Mouse (Mus musculus): ENCODE data around the gene Mms22l. TPM values are rescaled to one million over a fixed set of nuclear protein-coding genes. Genes with fewer than 3 reads are reported as not detected.

Gene Mms22l
- polyA plus RNA-seq, 1 experiment from 2014 or later, result 35.7 TPM

GRCm38 (mm10) chr4:24557149-24557548 lies 60.9 kb downstream of the Mms22l start:
- ATAC-seq (ENCODE audit: insufficient read depth, low FRiP score, low TSS enrichment) (no peak), DNase-seq (ENCODE audit: low spot score) (no peak)
- Histone ChIP-seq H3K9me3 (ENCODE audit: control insufficient read depth, low read length) (no peaks in the 10 kb centered on the region), H3K27ac (ENCODE audit: low read depth, low read length) (no peak overlapping the region), H3K9ac (ENCODE audit: low read length) (no peak overlapping the region), H3K27me3 (ENCODE audit: control insufficient read depth, insufficient read depth, low read length) (no peaks in the 10 kb centered on the region), H3K36me3 (ENCODE audit: control insufficient read depth, insufficient read depth, low read length) (no peaks in the 10 kb centered on the region), H3K4me2 (ENCODE audit: low read depth) (no peak overlapping the region), H3K4me3 (ENCODE audit: low read depth, low read length) (no peak overlapping the region), H3K4me1 (ENCODE audit: control insufficient read depth, insufficient read depth, low read length) (no peaks in the 10 kb centered on the region)
- 82% methylated on average over 4 of the region's 4 CpGs for WGBS

- Histone ChIP-seq H3K4me1 (ENCODE audit: control insufficient read depth, insufficient read depth, low read length) (no peaks in the 10 kb centered on the region), H3K36me3 (ENCODE audit: control insufficient read depth, insufficient read depth, low read length) (no peaks in the 10 kb centered on the region), H3K4me3 (ENCODE audit: low read depth, low read length) (no peak overlapping the region), H3K4me2 (ENCODE audit: low read depth) (no peak overlapping the region), H3K9ac (ENCODE audit: low read length) (no peak overlapping the region), H3K9me3 (ENCODE audit: control insufficient read depth, low read length) (no peaks in the 10 kb centered on the region), H3K27me3 (ENCODE audit: control insufficient read depth, insufficient read depth, low read length) (no peaks in the 10 kb centered on the region), H3K27ac (ENCODE audit: low read depth, low read length) (no peak overlapping the region)
- ATAC-seq (ENCODE audit: insufficient read depth, low FRiP score, low TSS enrichment) (no peak), DNase-seq (ENCODE audit: low spot score) (no peak)
- WGBS, result 61% methylated on average over 6 of the region's 6 CpGs
Observed at GRCm38 (mm10) chr4:24568026-24568425, 71.8 kb downstream of the Mms22l start.

- no peaks in the 10 kb centered on the region for H3K27me3 ChIP-seq (ENCODE audit: control insufficient read depth, insufficient read depth, low read length)
- H3K36me3 ChIP-seq (ENCODE audit: control insufficient read depth, insufficient read depth, low read length), result no peaks in the 10 kb centered on the region
- H3K27ac ChIP-seq (ENCODE audit: low read depth, low read length), result no peak overlapping the region
- H3K4me3 ChIP-seq (ENCODE audit: low read depth, low read length), result no peak overlapping the region
- 82% methylated on average over 7 of the region's 7 CpGs for WGBS
- ATAC-seq (ENCODE audit: insufficient read depth, low FRiP score, low TSS enrichment), result no peak
- DNase-seq (ENCODE audit: low spot score), result no peak
- H3K9ac ChIP-seq (ENCODE audit: low read length), result no peak overlapping the region
- H3K4me1 ChIP-seq (ENCODE audit: control insufficient read depth, insufficient read depth, low read length), result no peaks in the 10 kb centered on the region
- H3K4me2 ChIP-seq (ENCODE audit: low read depth), result no peak overlapping the region
- H3K9me3 ChIP-seq (ENCODE audit: control insufficient read depth, low read length), result no peaks in the 10 kb centered on the region
Observed at GRCm38 (mm10) chr4:24568989-24569556, 72.8 kb downstream of the Mms22l start.

- no peak overlapping the region for H3K4me2 ChIP-seq (ENCODE audit: low read depth)
- peak; percentile 82; the same call in 1 of the 2 replicates for ATAC-seq (ENCODE audit: insufficient read depth, low FRiP score, low TSS enrichment)
- no peak overlapping the region for H3K27ac ChIP-seq (ENCODE audit: low read depth, low read length)
- peak; percentile 80 for DNase-seq (ENCODE audit: low spot score)
- H3K36me3 ChIP-seq (ENCODE audit: control insufficient read depth, insufficient read depth, low read length), result no peaks in the 10 kb centered on the region
- WGBS, result 21% methylated on average over 6 of the region's 6 CpGs
- H3K4me3 ChIP-seq (ENCODE audit: low read depth, low read length), result no peak overlapping the region
- H3K9me3 ChIP-seq (ENCODE audit: control insufficient read depth, low read length), result no peaks in the 10 kb centered on the region
- H3K9ac ChIP-seq (ENCODE audit: low read length), result no peak overlapping the region
- no peaks in the 10 kb centered on the region for H3K4me1 ChIP-seq (ENCODE audit: control insufficient read depth, insufficient read depth, low read length)
- H3K27me3 ChIP-seq (ENCODE audit: control insufficient read depth, insufficient read depth, low read length), result no peaks in the 10 kb centered on the region
Observed at GRCm38 (mm10) chr4:24574276-24574675, 78.0 kb downstream of the Mms22l start.

GRCm38 (mm10) chr4:24577594-24577993 lies 81.3 kb downstream of the Mms22l start:
- DNase-seq (ENCODE audit: low spot score), result no peak
- no peaks in the 10 kb centered on the region for H3K4me1 ChIP-seq (ENCODE audit: control insufficient read depth, insufficient read depth, low read length)
- H3K9ac ChIP-seq (ENCODE audit: low read length), result no peak overlapping the region
- H3K9me3 ChIP-seq (ENCODE audit: control insufficient read depth, low read length), result no peaks in the 10 kb centered on the region
- H3K4me3 ChIP-seq (ENCODE audit: low read depth, low read length), result no peak overlapping the region
- ATAC-seq (ENCODE audit: insufficient read depth, low FRiP score, low TSS enrichment), result no peak
- H3K4me2 ChIP-seq (ENCODE audit: low read depth), result no peak overlapping the region
- no peak overlapping the region for H3K27ac ChIP-seq (ENCODE audit: low read depth, low read length)
- H3K27me3 ChIP-seq (ENCODE audit: control insufficient read depth, insufficient read depth, low read length), result no peaks in the 10 kb centered on the region
- whole genome bisulfite sequencing, result 95% methylated on average over 5 of the region's 5 CpGs
- H3K36me3 ChIP-seq (ENCODE audit: control insufficient read depth, insufficient read depth, low read length), result no peaks in the 10 kb centered on the region

GRCm38 (mm10) chr4:24582295-24582694 lies 86.0 kb downstream of the Mms22l start:
- no peak overlapping the region for H3K9ac ChIP-seq (ENCODE audit: low read length)
- H3K4me2 ChIP-seq (ENCODE audit: low read depth), result no peak overlapping the region
- H3K4me1 ChIP-seq (ENCODE audit: control insufficient read depth, insufficient read depth, low read length), result no peaks in the 10 kb centered on the region
- no peaks in the 10 kb centered on the region for H3K9me3 ChIP-seq (ENCODE audit: control insufficient read depth, low read length)
- WGBS, result 86% methylated on average over 1 of the region's 1 CpGs
- no peak for DNase-seq (ENCODE audit: low spot score)
- no peak for ATAC-seq (ENCODE audit: insufficient read depth, low FRiP score, low TSS enrichment)
- H3K4me3 ChIP-seq (ENCODE audit: low read depth, low read length), result no peak overlapping the region
- no peak overlapping the region for H3K27ac ChIP-seq (ENCODE audit: low read depth, low read length)
- H3K36me3 ChIP-seq (ENCODE audit: control insufficient read depth, insufficient read depth, low read length), result no peaks in the 10 kb centered on the region
- no peaks in the 10 kb centered on the region for H3K27me3 ChIP-seq (ENCODE audit: control insufficient read depth, insufficient read depth, low read length)

- H3K36me3 ChIP-seq (ENCODE audit: control insufficient read depth, insufficient read depth, low read length), result no peaks in the 10 kb centered on the region; the same call in 1 of the 2 replicates
- H3K4me3 ChIP-seq (ENCODE audit: low read depth, low read length), result no peak overlapping the region
- DNase-seq (ENCODE audit: low spot score) (no peak), ATAC-seq (ENCODE audit: insufficient read depth, low FRiP score, low TSS enrichment) (no peak)
- H3K9me3 ChIP-seq (ENCODE audit: control insufficient read depth, low read length), result no peaks in the 10 kb centered on the region
- H3K9ac ChIP-seq (ENCODE audit: low read length), result no peak overlapping the region
- H3K4me1 ChIP-seq (ENCODE audit: control insufficient read depth, insufficient read depth, low read length), result no peaks in the 10 kb centered on the region
- no peaks in the 10 kb centered on the region for H3K27me3 ChIP-seq (ENCODE audit: control insufficient read depth, insufficient read depth, low read length)
- 96% methylated on average over 3 of the region's 3 CpGs for WGBS
- no peak overlapping the region for H3K4me2 ChIP-seq (ENCODE audit: low read depth)
- no peak overlapping the region for H3K27ac ChIP-seq (ENCODE audit: low read depth, low read length)
Observed at GRCm38 (mm10) chr4:24583997-24584396, 87.7 kb downstream of the Mms22l start.

GRCm38 (mm10) chr4:24594824-24595223 lies 98.6 kb downstream of the Mms22l start:
- H3K4me3 ChIP-seq (ENCODE audit: low read depth, low read length), result no peak overlapping the region
- no peak overlapping the region for H3K4me2 ChIP-seq (ENCODE audit: low read depth)
- no peak overlapping the region for H3K27ac ChIP-seq (ENCODE audit: low read depth, low read length)
- H3K4me1 ChIP-seq (ENCODE audit: control insufficient read depth, insufficient read depth, low read length), result no peaks in the 10 kb centered on the region
- no peak for DNase-seq (ENCODE audit: low spot score)
- H3K27me3 ChIP-seq (ENCODE audit: control insufficient read depth, insufficient read depth, low read length), result no peaks in the 10 kb centered on the region
- ATAC-seq (ENCODE audit: insufficient read depth, low FRiP score, low TSS enrichment), result no peak
- no peak overlapping the region for H3K9ac ChIP-seq (ENCODE audit: low read length)
- no peaks in the 10 kb centered on the region for H3K36me3 ChIP-seq (ENCODE audit: control insufficient read depth, insufficient read depth, low read length)
- no peaks in the 10 kb centered on the region for H3K9me3 ChIP-seq (ENCODE audit: control insufficient read depth, low read length)

- no peaks in the 10 kb centered on the region for H3K4me1 ChIP-seq (ENCODE audit: control insufficient read depth, insufficient read depth, low read length)
- DNase-seq (ENCODE audit: low spot score), result no peak
- H3K4me3 ChIP-seq (ENCODE audit: low read depth, low read length), result no peak overlapping the region
- H3K27ac ChIP-seq (ENCODE audit: low read depth, low read length), result no peak overlapping the region
- ATAC-seq (ENCODE audit: insufficient read depth, low FRiP score, low TSS enrichment), result no peak
- H3K9me3 ChIP-seq (ENCODE audit: control insufficient read depth, low read length), result no peaks in the 10 kb centered on the region
- WGBS, result 88% methylated on average over 6 of the region's 6 CpGs
- no peak overlapping the region for H3K9ac ChIP-seq (ENCODE audit: low read length)
- no peaks in the 10 kb centered on the region for H3K27me3 ChIP-seq (ENCODE audit: control insufficient read depth, insufficient read depth, low read length)
- H3K4me2 ChIP-seq (ENCODE audit: low read depth), result no peak overlapping the region
- 0 out of 2 replicates have a peak, but pooled peaks cover 2% of the 10 kb centered on the region for H3K36me3 ChIP-seq (ENCODE audit: control insufficient read depth, insufficient read depth, low read length)
Observed at GRCm38 (mm10) chr4:24596942-24597611, 100.8 kb downstream of the Mms22l start.

All from neural tube, embryonic 11.5 days (tissue).